In genomic region chr9:115806018-115806702, GRCm38 (mm10) we compare ENCODE assay signal across 28 mouse cellular contexts.
DNase-seq lines count a peak whose midpoint lies in the region; ATAC-seq lines count a peak whose summit lies in the region.
"Had no signal": no experiment of that assay in that cellular context is flagged by ENCODE, and none has a peak within 500 bp of the region (broad histone marks: within the 10 kb centered on the region; RNA-seq: fewer than 3 reads in every experiment).

No protein-coding gene starts in this region.

- WGBS in kidney, embryonic 16.5 days, result 14% methylated on average over 10 of the region's 10 CpGs

- H3K27ac ChIP-seq in kidney, embryonic 16.5 days (ENCODE audit: low read length), result no peak overlapping the region
- H3K27ac ChIP-seq: embryonic facial prominence, embryonic 10.5 days; forebrain, embryonic 10.5 days; hindbrain, embryonic 14.5 days had no signal

- no peak overlapping the region for H3K4me3 ChIP-seq in kidney, embryonic 16.5 days (ENCODE audit: low read length)
- H3K4me3 ChIP-seq: embryonic facial prominence, embryonic 10.5 days; forebrain, embryonic 10.5 days; heart, embryonic 12.5 days had no signal

- peaks cover 3% of the 10 kb centered on the region; the same call in 1 of the 2 replicates for H3K27me3 ChIP-seq in kidney, embryonic 16.5 days (ENCODE audit: insufficient read depth, low read length)
- H3K27me3 ChIP-seq: heart, embryonic 12.5 days; Patski had no signal

- no peak overlapping the region for H3K4me2 ChIP-seq in kidney, embryonic 16.5 days (replicated peaks; ENCODE audit: low read depth, low read length)
- H3K4me2 ChIP-seq: heart, embryonic 12.5 days; hindbrain, embryonic 14.5 days; liver, embryonic 11.5 days had no signal

- H3K36me3 ChIP-seq in kidney, embryonic 16.5 days (ENCODE audit: insufficient read depth, low read length), result no peaks in the 10 kb centered on the region
- H3K36me3 ChIP-seq: embryonic facial prominence, embryonic 10.5 days; forebrain, embryonic 10.5 days; G1E; heart, embryonic 12.5 days had no signal

- DNase-seq in kidney, postnatal 36 days, result no peak
- DNase-seq in R1 (ENCODE audit: low read depth, low spot score), result peak; percentile 16
- DNase-seq in embryo, embryonic 10.5 days (ENCODE audit: low spot score), result peak; percentile 34
- DNase-seq in heart, postnatal 14 days, result no peak
- DNase-seq: adrenal gland, adult 8-10 months; cerebellum, adult 11-12 months; cerebellum, postnatal 10 days; gastrocnemius, postnatal 10 days; heart, adult 18-20 months; heart, postnatal 10 days; kidney, adult 2 months; left cerebral cortex, postnatal 4 days; lung, adult 18-20 months; lung, postnatal 10 days had no signal

- no peaks in the 10 kb centered on the region for H3K9me3 ChIP-seq in kidney, embryonic 16.5 days (ENCODE audit: low read length)
- H3K9me3 ChIP-seq: embryonic facial prominence, embryonic 10.5 days; forebrain, embryonic 10.5 days; heart, embryonic 12.5 days had no signal

- intact Hi-C loops in heart, postnatal 14 days (cut with DNase I), result no loop called here

- H3K9ac ChIP-seq in kidney, embryonic 16.5 days (replicated peaks; ENCODE audit: low read length), result no peak overlapping the region
- H3K9ac ChIP-seq: heart, embryonic 12.5 days; hindbrain, embryonic 14.5 days had no signal

- peaks cover 8% of the 10 kb centered on the region; the same call in 1 of the 2 replicates for H3K4me1 ChIP-seq in kidney, embryonic 16.5 days (ENCODE audit: insufficient read depth, low read length)
- H3K4me1 ChIP-seq: embryonic facial prominence, embryonic 10.5 days; heart, embryonic 12.5 days had no signal

- ATAC-seq in kidney, embryonic 16.5 days (ENCODE audit: low FRiP score, low TSS enrichment), result peak; percentile 19; the same call in 1 of the 2 replicates
- peak; percentile 63; the same call in 1 of the 2 replicates for ATAC-seq in megakaryocyte, adult 5-6 weeks (ENCODE audit: poor library complexity, severe bottlenecking)
- no peak for ATAC-seq in erythroblast, adult 5-6 weeks (replicated peaks; ENCODE audit: low FRiP score, poor library complexity, severe bottlenecking)
- ATAC-seq: activated CD4-positive, CD25-positive, alpha-beta regulatory T cell, adult 4 months; forebrain, embryonic 16.5 days; inflammation-experienced regulatory T-cells, adult 6 months; midbrain, embryonic 16.5 days; Patski had no signal

Comparison
In these comparisons a context has a peak if more than half of its experiments do, and no peak if none do; other contexts are left out.
1. DNase-seq: peak in R1 (single experiment) and embryo, embryonic 10.5 days (single experiment); none in kidney, postnatal 36 days (0 of 2) and heart, postnatal 14 days (0 of 2).